Mouse (Mus musculus): ENCODE data around the gene Rfx5. TPM values are rescaled to one million over a fixed set of nuclear protein-coding genes. Genes with fewer than 3 reads are reported as not detected.

Rfx5 gene
- polyA plus RNA-seq, 1 experiment from 2014 or later = 1.1 TPM

GRCm38 (mm10) chr3:94996946-94997345, 43.1 kb downstream of the Rfx5 start:
- Histone ChIP-seq H3K4me1 (ENCODE audit: insufficient read depth) (0 out of 2 replicates have a peak, but pooled peaks cover 2% of the 10 kb centered on the region), H3K36me3 (replicated peaks; ENCODE audit: insufficient read depth, low read length) (peaks cover 71% of the 10 kb centered on the region), H3K4me3 (ENCODE audit: low read depth, low read length) (no peak overlapping the region), H3K27me3 (ENCODE audit: insufficient read depth, low read length) (no peaks in the 10 kb centered on the region), H3K9me3 (ENCODE audit: low read length) (no peaks in the 10 kb centered on the region), H3K27ac (ENCODE audit: low read depth) (no peak overlapping the region), H3K4me2 (ENCODE audit: low read depth, low read length) (no peak overlapping the region; the same call in 1 of the 2 replicates), H3K9ac (replicated peaks) (no peak overlapping the region)
- DNase-seq = peak; percentile 88
- TF ChIP-seq CTCF (IDR thresholded peaks at IDR 0.05; ENCODE audit: low read depth) (peak; percentile 97), EP300 (IDR thresholded peaks at IDR 0.05; ENCODE audit: low read depth) (no peak)
- WGBS (ENCODE audit: insufficient replicate concordance) = 33% methylated on average over 2 of the region's 2 CpGs
- ATAC-seq = peak; percentile 66

- no peak for DNase-seq
- TF ChIP-seq CTCF (IDR thresholded peaks at IDR 0.05; ENCODE audit: low read depth) (no peak), EP300 (IDR thresholded peaks at IDR 0.05; ENCODE audit: low read depth) (no peak)
- WGBS (ENCODE audit: insufficient replicate concordance) = 86% methylated on average over 4 of the region's 4 CpGs
Observed at GRCm38 (mm10) chr3:95002569-95002968, 48.7 kb downstream of the Rfx5 start.

GRCm38 (mm10) chr3:95003273-95003672, 49.4 kb downstream of the Rfx5 start:
- Histone ChIP-seq H3K4me1 (ENCODE audit: insufficient read depth) (no peaks in the 10 kb centered on the region), H3K27me3 (ENCODE audit: insufficient read depth, low read length) (no peaks in the 10 kb centered on the region), H3K36me3 (replicated peaks; ENCODE audit: insufficient read depth, low read length) (peaks cover 75% of the 10 kb centered on the region), H3K4me2 (ENCODE audit: low read depth, low read length) (no peak overlapping the region), H3K9me3 (ENCODE audit: low read length) (no peaks in the 10 kb centered on the region), H3K27ac (ENCODE audit: low read depth) (no peak overlapping the region), H3K9ac (replicated peaks) (no peak overlapping the region), H3K4me3 (ENCODE audit: low read depth, low read length) (no peak overlapping the region)
- no peak for TF ChIP-seq EP300 (IDR thresholded peaks at IDR 0.05; ENCODE audit: low read depth)
- TF ChIP-seq CTCF (IDR thresholded peaks at IDR 0.05; ENCODE audit: low read depth) = no peak
- DNase-seq (no peak), ATAC-seq (no peak)

More at GRCm38 (mm10) chr3:95002569-95002968, 48.7 kb downstream of the Rfx5 start:
- no peaks in the 10 kb centered on the region for H3K27me3 ChIP-seq (ENCODE audit: insufficient read depth, low read length)
- H3K4me1 ChIP-seq (ENCODE audit: insufficient read depth) = no peaks in the 10 kb centered on the region
- H3K9me3 ChIP-seq (ENCODE audit: low read length) = no peaks in the 10 kb centered on the region
- no peak overlapping the region for H3K9ac ChIP-seq (replicated peaks)
- H3K4me2 ChIP-seq (ENCODE audit: low read depth, low read length) = no peak overlapping the region
- ATAC-seq = no peak
- peaks cover 73% of the 10 kb centered on the region for H3K36me3 ChIP-seq (replicated peaks; ENCODE audit: insufficient read depth, low read length)
- H3K4me3 ChIP-seq (ENCODE audit: low read depth, low read length) = no peak overlapping the region
- H3K27ac ChIP-seq (ENCODE audit: low read depth) = no peak overlapping the region

- TF ChIP-seq CTCF (IDR thresholded peaks at IDR 0.05; ENCODE audit: low read depth) (no peak), EP300 (IDR thresholded peaks at IDR 0.05; ENCODE audit: low read depth) (no peak)
- Histone ChIP-seq H3K9me3 (ENCODE audit: low read length) (no peaks in the 10 kb centered on the region), H3K4me2 (ENCODE audit: low read depth, low read length) (no peak overlapping the region), H3K36me3 (replicated peaks; ENCODE audit: insufficient read depth, low read length) (peaks cover 79% of the 10 kb centered on the region), H3K4me1 (ENCODE audit: insufficient read depth) (no peaks in the 10 kb centered on the region), H3K27ac (ENCODE audit: low read depth) (no peak overlapping the region), H3K27me3 (ENCODE audit: insufficient read depth, low read length) (no peaks in the 10 kb centered on the region), H3K9ac (replicated peaks) (no peak overlapping the region), H3K4me3 (ENCODE audit: low read depth, low read length) (no peak overlapping the region)
- DNase-seq = no peak
- WGBS (ENCODE audit: insufficient replicate concordance) = 90% methylated on average over 3 of the region's 3 CpGs
- no peak for ATAC-seq
Observed at GRCm38 (mm10) chr3:95005651-95006050, 51.8 kb downstream of the Rfx5 start.

- Histone ChIP-seq H3K4me3 (ENCODE audit: low read depth, low read length) (no peak overlapping the region), H3K4me1 (ENCODE audit: insufficient read depth) (peaks cover 3% of the 10 kb centered on the region; the same call in 1 of the 2 replicates), H3K9me3 (ENCODE audit: low read length) (no peaks in the 10 kb centered on the region), H3K27ac (ENCODE audit: low read depth) (no peak overlapping the region), H3K36me3 (replicated peaks; ENCODE audit: insufficient read depth, low read length) (peaks cover 84% of the 10 kb centered on the region), H3K4me2 (ENCODE audit: low read depth, low read length) (no peak overlapping the region), H3K9ac (replicated peaks) (no peak overlapping the region), H3K27me3 (ENCODE audit: insufficient read depth, low read length) (no peaks in the 10 kb centered on the region)
- no peak for ATAC-seq
- WGBS (ENCODE audit: insufficient replicate concordance) = 77% methylated on average over 9 of the region's 9 CpGs
- DNase-seq = no peak
- no peak for TF ChIP-seq EP300 (IDR thresholded peaks at IDR 0.05; ENCODE audit: low read depth)
- no peak for TF ChIP-seq CTCF (IDR thresholded peaks at IDR 0.05; ENCODE audit: low read depth)
Observed at GRCm38 (mm10) chr3:95007706-95008105, 53.8 kb downstream of the Rfx5 start.

GRCm38 (mm10) chr3:95010396-95010795, 56.5 kb downstream of the Rfx5 start:
- peaks cover 65% of the 10 kb centered on the region for H3K36me3 ChIP-seq (replicated peaks; ENCODE audit: insufficient read depth, low read length)
- H3K9me3 ChIP-seq (ENCODE audit: low read length) = no peaks in the 10 kb centered on the region
- H3K4me1 ChIP-seq (ENCODE audit: insufficient read depth) = peaks cover 22% of the 10 kb centered on the region
- H3K27me3 ChIP-seq (ENCODE audit: insufficient read depth, low read length) = no peaks in the 10 kb centered on the region
- no peak overlapping the region for H3K9ac ChIP-seq (replicated peaks)
- H3K4me3 ChIP-seq (ENCODE audit: low read depth, low read length) = no peak overlapping the region
- ATAC-seq = no peak
- TF ChIP-seq EP300 (IDR thresholded peaks at IDR 0.05; ENCODE audit: low read depth) (no peak), CTCF (IDR thresholded peaks at IDR 0.05; ENCODE audit: low read depth) (no peak)
- H3K4me2 ChIP-seq (ENCODE audit: low read depth, low read length) = no peak overlapping the region
- DNase-seq = no peak
- H3K27ac ChIP-seq (ENCODE audit: low read depth) = no peak overlapping the region
- 80% methylated on average over 7 of the region's 7 CpGs for WGBS (ENCODE audit: insufficient replicate concordance)

Small RNA genes lying within 50 kb of the gene (microRNA-seq; reads per million reads assigned to microRNA genes)
- gene Mir7013 = not detected

Other genes starting within 250 kb of the Rfx5 start
- 8.7 and 9.5 TPM in 2 replicates for gene Cgn, start 167.6 kb upstream of the Rfx5 start, polyA plus RNA-seq (2015; fragmentation: Nextera tagmentation; extraction: Ambion mirVana)
- 2.9 and 3.3 TPM in 2 replicates for gene Pogz, start 116.5 kb upstream of the Rfx5 start, polyA plus RNA-seq (2015; fragmentation: Nextera tagmentation; extraction: Ambion mirVana)
- 172 and 174 TPM in 2 replicates for gene Psmb4, start 67.1 kb upstream of the Rfx5 start, polyA plus RNA-seq (2015; fragmentation: Nextera tagmentation; extraction: Ambion mirVana)
- gene Selenbp1, start 21.0 kb upstream of the Rfx5 start, polyA plus RNA-seq (2015; fragmentation: Nextera tagmentation; extraction: Ambion mirVana) = 129 and 135 TPM in 2 replicates
- 5.4 and 6.5 TPM in 2 replicates for gene Pi4kb, start 20.7 kb downstream of the Rfx5 start, polyA plus RNA-seq (2015; fragmentation: Nextera tagmentation; extraction: Ambion mirVana)
- 3.7 and 5.3 TPM in 2 replicates for gene Zfp687, start 61.4 kb downstream of the Rfx5 start, polyA plus RNA-seq (2015; fragmentation: Nextera tagmentation; extraction: Ambion mirVana)
- 142 and 143 TPM in 2 replicates for gene Psmd4, start 88.5 kb downstream of the Rfx5 start, polyA plus RNA-seq (2015; fragmentation: Nextera tagmentation; extraction: Ambion mirVana)
- gene Pip5k1a, start 152.9 kb downstream of the Rfx5 start, polyA plus RNA-seq (2015; fragmentation: Nextera tagmentation; extraction: Ambion mirVana) = 6.4 and 7.1 TPM in 2 replicates
- 27.4 and 27.9 TPM in 2 replicates for gene Vps72, start 156.9 kb downstream of the Rfx5 start, polyA plus RNA-seq (2015; fragmentation: Nextera tagmentation; extraction: Ambion mirVana)
- 0.19 and 1.5 TPM in 2 replicates for gene Tmod4, start 170.4 kb downstream of the Rfx5 start, polyA plus RNA-seq (2015; fragmentation: Nextera tagmentation; extraction: Ambion mirVana)
- gene Scnm1, start 179.9 kb downstream of the Rfx5 start, polyA plus RNA-seq (2015; fragmentation: Nextera tagmentation; extraction: Ambion mirVana) = 19.3 and 23.7 TPM in 2 replicates
- gene Lysmd1, start 180.0 kb downstream of the Rfx5 start, polyA plus RNA-seq (2015; fragmentation: Nextera tagmentation; extraction: Ambion mirVana) = 6.7 and 7.0 TPM in 2 replicates
- 13.0 and 13.1 TPM in 2 replicates for gene Tnfaip8l2, start 188.3 kb downstream of the Rfx5 start, polyA plus RNA-seq (2015; fragmentation: Nextera tagmentation; extraction: Ambion mirVana)
- gene Sema6c, start 206.4 kb downstream of the Rfx5 start, polyA plus RNA-seq (2015; fragmentation: Nextera tagmentation; extraction: Ambion mirVana) = 0.28 and 0.71 TPM in 2 replicates